Mouse (Mus musculus): ENCODE results near the gene Morn4.

The Morn4 gene

GRCm38 (mm10) chr19:42086166-42086565 lies at the start of gene Morn4:
Gene Morn4, minus strand, starts transcription at chr19:42086357.
- peak; percentile 85 for DNase-seq

- no peak for DNase-seq
These were observed 48.9 kb upstream of the Morn4 start for GRCm38 (mm10) chr19:42135070-42135469.

GRCm38 (mm10) chr19:42131101-42131500 lies 44.9 kb upstream of the Morn4 start:
- no peak for DNase-seq

- no peak for DNase-seq
These were observed 44.1 kb upstream of the Morn4 start for GRCm38 (mm10) chr19:42130294-42130606.

GRCm38 (mm10) chr19:42129509-42130293 lies 43.5 kb upstream of the Morn4 start:
- DNase-seq = no peak

- DNase-seq = peak; percentile 97
These were observed 42.8 kb upstream of the Morn4 start, which contains the start of gene Avpi1 for GRCm38 (mm10) chr19:42128787-42129508. Gene Avpi1, minus strand, starts transcription at chr19:42129059.

DNA sequence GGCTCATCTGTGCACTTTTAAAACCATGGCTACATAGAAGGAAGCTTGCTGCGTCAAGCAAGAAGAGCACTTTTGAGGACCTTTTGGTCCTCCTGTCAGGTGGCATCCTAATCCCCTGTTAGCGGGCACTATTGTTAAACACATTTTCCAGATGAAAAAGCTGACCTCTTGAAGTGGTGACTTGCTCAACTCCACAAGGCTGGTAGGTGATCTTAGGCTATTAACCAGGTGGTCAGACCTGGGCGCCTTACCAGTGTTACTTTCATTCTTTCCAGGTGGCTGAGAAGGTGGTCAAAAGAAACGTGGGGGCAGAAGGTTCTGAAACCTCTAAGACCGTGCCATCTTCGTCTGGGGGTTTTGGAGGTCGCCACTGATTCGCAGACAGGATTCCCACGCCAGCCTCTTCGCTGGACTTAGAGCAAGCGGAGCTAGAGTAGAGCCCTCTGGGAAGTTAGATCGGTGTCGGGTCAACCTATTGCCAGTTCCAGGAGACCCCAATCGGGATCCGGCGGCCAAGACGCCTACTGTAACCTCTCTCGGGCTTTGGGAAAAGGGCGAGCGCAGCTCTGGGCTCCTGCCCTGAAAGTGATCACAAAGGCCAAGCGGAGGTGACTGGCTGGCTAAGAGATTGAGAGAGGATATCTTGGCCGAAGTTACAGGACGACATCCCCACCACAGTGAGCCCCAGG lies 42.0 kb upstream of the Morn4 start:
- DNase-seq = no peak

DNA sequence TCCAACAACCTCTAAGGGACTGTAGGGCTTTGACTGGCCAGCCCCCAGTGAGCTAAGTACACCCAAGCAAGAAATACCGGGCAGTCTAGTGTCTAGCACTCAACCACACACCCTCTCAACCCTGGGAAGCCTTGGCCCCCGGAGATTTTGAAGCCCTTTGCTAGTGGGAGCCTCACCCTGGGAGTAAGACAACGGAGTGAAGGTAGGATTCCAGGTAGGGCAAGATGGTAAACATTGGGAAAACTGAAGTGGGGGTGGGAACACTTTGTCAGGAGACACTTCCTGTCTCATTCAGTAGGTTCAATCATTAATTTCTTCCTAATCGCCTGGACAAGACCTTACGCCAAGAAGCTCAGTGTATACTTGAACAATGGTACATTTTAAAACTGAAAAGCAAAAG lies 40.9 kb upstream of the Morn4 start:
- no peak for DNase-seq

DNA sequence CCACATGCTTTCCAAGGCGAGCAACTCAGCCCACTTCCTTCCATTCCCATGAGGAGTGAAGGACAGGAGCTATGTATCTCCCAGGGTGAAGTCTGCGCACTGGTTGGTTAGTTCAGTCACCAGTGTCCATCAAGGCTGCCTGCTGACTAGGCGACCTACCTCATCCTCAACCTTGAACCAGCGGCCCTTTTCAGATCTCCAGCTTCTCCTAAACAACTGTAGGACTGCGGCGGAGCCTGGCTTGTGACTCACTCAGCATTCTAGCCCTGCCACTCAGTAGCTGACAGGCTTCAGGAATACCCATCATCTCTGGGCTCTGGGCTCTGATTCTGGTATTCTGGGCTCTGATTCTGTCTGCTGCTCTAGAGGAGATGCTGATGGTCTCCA lies 40.1 kb upstream of the Morn4 start:
- DNase-seq = no peak

GRCm38 (mm10) chr19:42125501-42126218 lies 39.5 kb upstream of the Morn4 start:
- no peak for DNase-seq

- no peak for DNase-seq
These were observed 38.5 kb upstream of the Morn4 start for GRCm38 (mm10) chr19:42124684-42125083.

GRCm38 (mm10) chr19:42120451-42120850 lies 34.3 kb upstream of the Morn4 start:
- no peak for DNase-seq

DNA sequence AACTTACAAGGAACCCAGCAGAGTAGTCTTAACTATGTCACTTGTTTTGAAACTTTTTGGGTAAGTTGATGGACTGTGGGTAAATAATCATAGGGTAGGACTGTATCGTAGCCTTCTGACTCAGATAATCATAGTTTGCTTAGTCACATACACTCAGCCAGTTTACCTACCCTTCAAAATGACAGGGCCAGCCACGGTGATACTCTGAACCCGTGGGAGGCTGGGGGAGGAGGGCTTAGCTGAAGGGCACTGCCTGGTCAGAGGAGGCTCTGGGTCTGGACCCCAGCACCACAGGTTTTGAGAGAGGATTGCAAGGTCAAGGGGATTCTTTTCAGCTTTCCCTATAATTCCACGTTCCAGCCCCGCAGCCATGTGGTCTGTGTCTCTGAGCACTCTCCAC lies 32.4 kb upstream of the Morn4 start:
- DNase-seq = no peak

GRCm38 (mm10) chr19:42118142-42118541 lies 32.0 kb upstream of the Morn4 start:
- DNase-seq = no peak

- DNase-seq = no peak
These were observed 29.7 kb upstream of the Morn4 start for GRCm38 (mm10) chr19:42115783-42116335.

DNA sequence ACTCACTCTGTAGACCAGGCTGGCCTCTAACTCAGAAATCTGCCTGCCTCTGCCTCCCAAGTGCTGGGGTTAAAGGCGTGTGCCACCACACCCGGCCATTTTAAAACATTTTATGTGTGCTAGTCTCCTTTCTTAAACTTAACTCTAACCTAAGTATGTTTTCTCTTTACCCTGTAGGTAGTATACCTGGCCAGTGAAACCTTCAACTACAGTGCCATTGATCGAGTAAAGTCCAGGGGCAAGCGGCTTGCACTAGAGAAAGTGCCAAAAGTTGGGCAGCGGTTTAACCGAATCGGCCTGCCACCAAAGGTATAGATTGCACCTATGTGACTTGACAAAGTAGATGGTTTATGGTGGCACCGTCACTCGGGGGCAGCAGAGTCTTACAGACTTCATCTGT lies 18.5 kb upstream of the Morn4 start:
- no peak for DNase-seq

- no peak for DNase-seq
These were observed 13.2 kb upstream of the Morn4 start for GRCm38 (mm10) chr19:42099406-42099805.

- DNase-seq = no peak
These were observed 4.5 kb upstream of the Morn4 start for GRCm38 (mm10) chr19:42090637-42091141.

- DNase-seq = peak; percentile 99
These were observed 3.8 kb upstream of the Morn4 start, which contains the start of gene Pi4k2a for GRCm38 (mm10) chr19:42089748-42090595. Gene Pi4k2a, plus strand, starts transcription at chr19:42090470.

DNA sequence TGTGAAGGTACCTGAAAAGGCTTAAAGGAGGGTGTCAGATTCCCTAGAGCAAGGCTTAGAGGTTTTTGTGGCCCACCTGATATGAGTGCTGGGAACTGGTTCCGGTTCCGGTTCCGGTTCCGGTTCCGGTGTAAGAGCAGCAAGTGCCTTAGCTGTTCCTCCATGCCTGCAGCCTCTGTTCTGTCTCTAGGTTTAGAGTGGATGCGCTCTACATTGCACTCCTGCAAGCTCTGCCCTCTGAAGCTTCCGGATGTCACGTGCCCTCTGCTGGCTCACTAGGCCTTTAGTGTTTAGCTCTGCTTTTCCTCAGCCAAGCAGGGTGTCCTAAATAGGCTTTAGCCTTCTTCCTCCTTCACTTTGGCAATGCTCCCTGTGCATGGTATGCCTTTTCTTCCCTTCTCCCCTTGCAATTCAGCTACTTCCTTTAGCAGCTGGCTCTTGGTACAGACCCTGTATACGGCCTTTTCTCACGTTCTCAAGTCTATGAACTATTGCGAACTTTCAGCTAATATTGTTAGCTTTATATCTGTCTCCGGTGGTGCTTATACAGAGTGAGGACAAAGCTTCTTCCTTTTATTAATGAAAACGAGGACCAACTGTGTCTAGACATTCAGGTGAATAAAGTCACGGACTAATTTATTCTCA lies 3.1 kb upstream of the Morn4 start:
- DNase-seq = peak; percentile 69

GRCm38 (mm10) chr19:42085690-42086089 lies 467 bp downstream of the Morn4 start:
- DNase-seq = no peak

All from liver (tissue).